Mouse (Mus musculus) ZHBTc4 (cell line): Measurements from ENCODE around the gene Hist1h2ad.
"Not testable (repeated sequence)": the region's sequence is repeated elsewhere in the genome, so short reads cannot be mapped to it uniquely, and the experiment has no call there.

Source experiments
- DNase-seq: peaks from one replicate; pipeline ENCODE4 v3.0.0-alpha.2; 2011; ENCODE audit warnings: low read depth, low spot score

The Hist1h2ad gene

DNA sequence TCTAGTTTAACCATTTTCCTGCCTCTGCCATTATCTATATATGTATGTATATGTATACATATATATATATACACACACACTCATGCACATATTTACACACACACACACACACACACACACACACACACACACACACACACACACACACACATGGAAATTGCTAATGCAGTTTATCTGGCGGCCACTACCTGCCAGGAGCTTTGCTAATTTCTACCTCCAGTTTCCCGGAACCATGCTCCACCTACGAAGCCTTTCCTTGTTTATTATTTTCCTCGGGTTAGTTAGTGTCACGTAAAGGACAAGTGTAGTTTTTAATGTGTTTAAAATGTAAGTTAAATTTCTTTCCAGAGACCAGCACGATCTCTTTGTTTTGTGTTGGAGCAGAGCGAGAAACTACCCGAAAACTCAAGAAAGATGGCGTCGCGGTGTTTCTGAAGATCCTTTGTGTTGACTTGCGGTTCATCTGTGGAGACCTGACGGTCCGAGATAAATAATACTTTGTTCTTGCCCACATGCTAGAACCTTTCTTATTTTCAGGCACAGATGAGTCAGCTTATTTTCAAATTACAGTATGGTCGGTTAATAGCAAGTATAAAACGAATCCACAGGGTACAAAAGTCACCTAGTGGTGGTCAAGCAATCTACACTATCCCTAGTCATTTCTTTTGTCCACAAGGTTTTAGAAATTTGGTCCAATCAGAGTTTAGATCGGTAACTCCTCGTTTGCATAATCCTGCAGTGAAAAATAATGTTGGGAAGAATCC lies 11.3 kb upstream of the Hist1h2ad start:
- DNase-seq, result peak; percentile 84

DNA sequence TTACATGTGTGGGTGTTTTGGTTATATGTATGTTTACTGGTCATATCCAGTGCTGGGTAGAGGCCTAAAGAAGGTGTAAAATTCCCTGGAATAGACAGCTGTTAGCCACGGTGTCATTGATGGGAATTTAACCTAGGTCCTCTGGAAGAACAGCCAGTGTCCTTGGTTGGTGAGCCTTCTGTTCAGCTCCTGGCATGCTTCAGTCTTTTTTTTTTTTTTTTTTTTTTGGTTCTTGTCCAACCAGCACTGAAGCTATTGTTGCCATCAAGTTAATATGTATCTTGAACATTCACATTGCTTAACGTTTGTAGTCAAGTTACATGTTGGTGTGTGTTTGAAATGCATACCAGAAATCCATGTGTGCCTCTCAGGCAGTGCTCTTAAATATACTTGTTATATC lies 9.7 kb upstream of the Hist1h2ad start:
- no peak for DNase-seq

DNA sequence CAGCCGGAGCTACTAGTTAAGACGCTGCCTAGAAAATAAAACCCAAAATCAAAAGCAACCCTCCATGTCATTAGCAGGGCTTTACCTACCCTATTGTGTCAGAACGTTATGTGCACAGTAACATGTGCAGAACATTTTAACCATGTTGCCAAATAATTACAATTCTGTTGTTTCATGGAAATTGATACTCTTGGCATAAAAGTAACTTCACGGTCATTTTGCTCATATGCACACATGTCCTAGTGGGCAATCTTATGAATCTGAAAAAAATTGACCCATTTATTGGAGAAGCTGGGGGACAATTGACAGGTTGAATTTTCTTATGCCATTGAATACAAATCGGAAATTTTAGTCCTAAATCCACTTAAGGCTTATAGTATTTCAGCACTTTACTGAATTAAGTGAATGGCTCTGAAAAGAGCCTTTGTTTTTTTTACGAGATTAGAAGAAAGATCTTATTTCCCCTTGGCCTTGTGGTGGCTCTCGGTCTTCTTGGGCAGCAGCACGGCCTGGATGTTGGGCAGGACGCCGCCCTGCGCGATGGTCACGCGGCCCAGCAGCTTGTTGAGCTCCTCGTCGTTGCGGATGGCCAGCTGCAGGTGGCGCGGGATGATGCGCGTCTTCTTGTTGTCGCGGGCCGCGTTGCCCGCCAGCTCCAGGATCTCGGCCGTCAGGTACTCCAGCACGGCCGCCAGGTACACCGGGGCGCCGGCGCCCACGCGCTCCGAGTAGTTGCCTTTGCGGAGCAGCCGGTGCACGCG lies 3.7 kb upstream of the Hist1h2ad start:
- peak; percentile 40 for DNase-seq

DNA sequence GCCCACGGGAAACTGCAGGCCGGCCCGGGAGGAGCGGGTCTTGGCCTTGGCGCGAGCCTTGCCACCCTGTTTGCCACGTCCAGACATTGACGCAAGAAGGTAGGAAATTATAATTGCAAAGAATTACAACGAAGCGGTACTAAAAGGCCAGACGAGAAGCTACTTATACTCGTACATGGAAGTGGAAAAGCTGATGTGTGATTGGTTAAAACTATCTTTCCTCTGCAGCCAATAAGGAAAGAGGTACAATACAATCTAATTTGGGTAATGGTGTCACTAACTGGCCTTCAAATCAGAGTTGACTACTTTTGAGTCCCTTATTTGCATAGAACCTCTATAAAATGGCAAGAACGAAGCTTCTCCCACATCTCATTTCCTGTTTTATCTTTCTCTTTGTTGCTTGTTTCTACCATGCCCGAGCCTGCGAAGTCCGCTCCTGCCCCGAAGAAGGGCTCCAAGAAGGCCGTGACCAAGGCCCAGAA lies 3.1 kb upstream of the Hist1h2ad start, which contains the start of the genes Hist1h2ae and Hist1h2bg:
TSS of gene Hist1h2ae (minus strand) at position 199 of the 482 bp plus-strand sequence.
TSS of gene Hist1h2bg (plus strand) at position 375 of the 482 bp plus-strand sequence.
- DNase-seq, result peak; percentile 94

DNA sequence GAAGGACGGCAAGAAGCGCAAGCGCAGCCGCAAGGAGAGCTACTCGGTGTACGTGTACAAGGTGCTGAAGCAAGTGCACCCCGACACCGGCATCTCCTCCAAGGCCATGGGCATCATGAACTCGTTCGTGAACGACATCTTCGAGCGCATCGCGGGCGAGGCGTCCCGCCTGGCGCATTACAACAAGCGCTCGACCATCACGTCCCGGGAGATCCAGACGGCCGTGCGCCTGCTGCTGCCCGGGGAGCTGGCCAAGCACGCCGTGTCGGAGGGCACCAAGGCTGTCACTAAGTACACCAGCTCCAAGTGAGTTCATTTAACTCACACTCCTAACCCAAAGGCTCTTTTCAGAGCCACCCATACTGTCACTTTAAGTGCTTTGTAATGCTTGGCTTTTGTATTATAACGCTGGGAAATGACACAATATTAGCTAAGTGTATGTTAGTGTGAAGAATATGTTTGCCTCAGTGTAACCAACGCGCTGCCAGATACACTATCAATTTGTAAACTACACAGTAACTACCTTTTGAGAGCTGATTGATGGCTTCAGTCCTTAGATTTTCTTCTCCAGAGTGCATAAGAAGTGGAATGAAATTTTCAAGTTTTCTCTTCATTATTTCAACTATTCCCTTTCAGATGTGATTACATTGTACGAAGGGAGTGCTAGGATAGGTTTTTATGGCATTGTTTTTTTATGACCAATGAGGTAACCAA lies 2.5 kb upstream of the Hist1h2ad start:
- DNase-seq, result not testable (repeated sequence)

DNA sequence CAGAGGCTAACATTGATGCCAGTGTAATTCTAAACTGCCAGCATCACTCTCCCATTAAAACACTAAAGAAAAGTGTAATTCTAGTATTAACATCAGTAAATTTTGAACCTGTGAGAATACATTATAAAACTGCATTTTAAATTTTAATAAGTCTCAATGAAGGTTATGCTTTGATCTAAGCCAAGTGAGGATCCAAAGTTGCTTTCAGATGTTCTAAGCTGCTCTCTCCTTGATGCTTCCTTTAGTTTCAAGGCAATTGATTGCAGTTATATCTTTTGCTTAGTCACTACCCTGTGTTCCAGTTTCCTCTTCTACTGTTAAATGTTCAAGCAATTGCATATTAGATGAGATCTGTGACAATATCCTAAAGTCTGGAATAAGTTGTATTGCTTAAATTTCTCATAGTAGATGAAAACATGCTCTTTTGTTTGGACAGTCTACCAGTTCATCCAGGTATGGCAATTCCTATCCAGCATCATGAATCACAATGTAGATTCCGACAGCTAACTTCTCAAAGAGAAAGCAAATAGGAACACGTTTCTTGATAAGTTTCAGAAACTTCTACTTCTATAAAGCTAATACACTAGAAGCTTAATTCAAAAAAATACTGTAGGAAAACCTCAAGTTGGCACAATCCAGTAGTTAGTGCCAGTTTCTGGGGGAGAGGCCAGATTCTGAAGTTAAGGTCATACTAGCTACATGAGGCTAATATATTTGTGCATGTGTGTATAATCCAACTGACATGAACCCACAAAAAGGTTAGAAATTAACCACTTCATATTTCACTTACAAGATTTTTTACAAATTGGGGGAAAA lies 1.8 kb upstream of the Hist1h2ad start:
- peak; percentile 56 for DNase-seq

DNA sequence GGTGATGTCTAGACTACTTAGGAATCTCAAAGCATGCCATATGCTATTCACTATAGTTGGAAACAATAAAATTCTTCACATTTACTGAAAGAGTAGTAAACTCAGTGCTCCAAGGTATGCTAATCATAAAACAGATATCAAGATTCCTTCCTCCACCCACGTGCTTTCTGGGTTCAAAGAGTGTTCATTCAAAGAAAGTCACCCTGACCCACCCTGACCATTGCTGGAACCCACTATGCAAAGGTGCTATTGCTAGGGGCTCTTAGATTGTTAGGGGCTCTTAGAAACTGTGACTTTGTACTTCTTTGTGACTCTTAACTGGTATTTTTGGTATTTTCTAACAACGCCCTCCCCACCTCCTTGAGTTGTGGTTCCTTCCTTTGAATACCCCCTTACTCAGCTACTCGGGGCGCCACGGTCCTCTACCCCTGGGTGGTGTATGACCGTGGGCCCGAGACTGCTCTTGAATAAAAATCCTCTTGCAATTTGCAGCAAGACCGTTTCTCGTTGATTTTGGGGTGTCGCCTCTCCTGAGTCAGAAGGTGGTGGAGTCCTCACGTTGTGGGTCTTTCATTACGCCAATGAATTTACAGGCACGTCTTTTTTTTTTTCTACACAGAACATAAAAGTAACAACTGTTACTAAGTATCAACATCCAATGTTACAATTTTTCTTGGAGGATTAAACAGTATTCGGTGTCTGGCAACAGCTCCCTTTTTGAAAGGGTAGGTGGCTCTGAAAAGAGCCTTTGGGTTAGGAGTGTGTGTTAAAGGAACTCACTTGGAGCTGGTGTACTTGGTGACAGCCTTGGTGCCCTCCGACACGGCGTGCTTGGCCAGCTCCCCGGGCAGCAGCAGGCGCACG lies 915 bp upstream of the Hist1h2ad start:
- DNase-seq, result peak; percentile 43

DNA sequence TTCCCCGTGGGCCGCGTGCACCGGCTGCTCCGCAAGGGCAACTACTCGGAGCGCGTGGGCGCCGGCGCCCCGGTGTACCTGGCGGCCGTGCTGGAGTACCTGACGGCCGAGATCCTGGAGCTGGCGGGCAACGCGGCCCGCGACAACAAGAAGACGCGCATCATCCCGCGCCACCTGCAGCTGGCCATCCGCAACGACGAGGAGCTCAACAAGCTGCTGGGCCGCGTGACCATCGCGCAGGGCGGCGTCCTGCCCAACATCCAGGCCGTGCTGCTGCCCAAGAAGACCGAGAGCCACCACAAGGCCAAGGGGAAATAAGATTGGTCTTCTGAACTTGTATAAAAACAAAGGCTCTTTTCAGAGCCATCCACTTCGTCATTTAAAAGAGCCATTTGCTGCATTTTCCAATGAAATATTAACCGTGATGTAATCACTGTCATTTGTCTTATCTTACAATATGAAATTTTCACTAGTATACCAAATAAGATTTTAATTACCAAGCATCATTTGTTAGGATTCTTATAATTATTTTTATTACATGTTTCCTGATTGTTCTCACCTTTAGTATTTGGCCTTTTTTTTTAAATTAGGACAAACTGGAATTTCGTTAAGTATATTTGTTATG lies 477 bp downstream of the Hist1h2ad start:
- peak; percentile 61 for DNase-seq

DNA sequence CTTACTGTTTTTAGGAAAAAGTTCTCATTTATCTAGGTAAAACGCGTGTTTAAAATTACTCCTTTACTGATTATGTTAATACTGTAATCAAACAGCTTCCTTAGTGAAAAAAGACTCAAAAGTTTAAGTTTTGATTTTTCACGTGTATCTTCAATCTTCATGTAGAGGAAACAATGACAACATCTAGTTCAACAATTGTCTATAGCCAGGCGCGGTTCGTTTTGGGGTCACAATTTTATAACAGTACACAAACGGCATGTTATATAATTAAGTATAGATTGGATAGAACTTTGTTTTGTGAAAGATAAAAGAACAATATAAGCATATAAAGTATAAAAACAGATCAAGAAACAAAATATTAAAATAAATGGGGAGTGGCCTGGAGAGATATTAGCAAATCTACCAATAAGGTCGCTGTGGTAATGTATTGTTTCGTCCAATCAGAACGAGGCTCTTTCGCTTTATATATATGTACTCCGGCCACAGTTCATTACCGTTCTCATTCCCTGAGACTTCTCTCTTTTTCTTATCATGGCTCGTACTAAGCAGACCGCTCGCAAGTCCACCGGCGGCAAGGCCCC lies 1.2 kb downstream of the Hist1h2ad start, which contains the start of gene Hist1h3d:
TSS of gene Hist1h3d (plus strand) at position 493 of the 581 bp plus-strand sequence.
- peak; percentile 86 for DNase-seq

DNA sequence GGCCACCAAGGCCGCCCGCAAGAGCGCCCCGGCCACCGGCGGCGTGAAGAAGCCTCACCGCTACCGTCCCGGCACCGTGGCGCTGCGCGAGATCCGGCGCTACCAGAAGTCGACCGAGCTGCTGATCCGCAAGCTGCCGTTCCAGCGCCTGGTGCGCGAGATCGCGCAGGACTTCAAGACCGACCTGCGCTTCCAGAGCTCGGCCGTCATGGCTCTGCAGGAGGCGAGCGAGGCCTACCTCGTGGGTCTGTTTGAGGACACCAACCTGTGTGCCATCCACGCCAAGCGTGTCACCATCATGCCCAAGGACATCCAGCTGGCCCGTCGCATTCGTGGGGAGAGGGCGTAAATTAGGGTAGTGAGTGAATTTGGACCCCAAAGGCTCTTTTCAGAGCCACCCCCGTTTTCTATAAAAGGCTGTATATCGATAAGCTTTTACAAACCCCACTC lies 1.7 kb downstream of the Hist1h2ad start:
- peak; percentile 50 for DNase-seq

DNA sequence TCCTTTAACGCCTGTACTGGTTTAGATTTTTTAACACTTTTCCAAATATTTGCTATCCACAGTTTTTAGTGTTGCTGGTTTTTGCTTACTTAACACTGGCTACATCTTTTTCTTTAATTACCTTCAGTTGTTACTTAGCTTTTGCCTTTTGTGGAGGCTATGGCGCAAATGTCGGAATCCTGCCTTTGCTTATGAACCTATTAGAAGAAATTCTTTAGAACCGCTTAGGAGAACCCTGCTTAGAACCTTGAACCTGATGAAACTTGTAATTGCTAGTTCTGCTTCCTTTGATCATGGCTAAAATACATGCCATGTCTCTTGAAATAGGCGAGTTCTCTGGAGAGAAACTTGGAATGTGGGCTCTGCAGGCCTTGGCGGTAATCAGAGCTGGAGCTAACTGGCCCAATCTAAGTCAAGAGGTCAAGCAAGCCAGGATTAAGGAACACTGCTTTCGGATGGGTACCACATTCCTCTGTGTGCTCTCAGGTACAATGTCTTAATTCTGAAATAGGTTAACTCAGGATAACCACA lies 2.2 kb downstream of the Hist1h2ad start:
- DNase-seq, result peak; percentile 87

DNA sequence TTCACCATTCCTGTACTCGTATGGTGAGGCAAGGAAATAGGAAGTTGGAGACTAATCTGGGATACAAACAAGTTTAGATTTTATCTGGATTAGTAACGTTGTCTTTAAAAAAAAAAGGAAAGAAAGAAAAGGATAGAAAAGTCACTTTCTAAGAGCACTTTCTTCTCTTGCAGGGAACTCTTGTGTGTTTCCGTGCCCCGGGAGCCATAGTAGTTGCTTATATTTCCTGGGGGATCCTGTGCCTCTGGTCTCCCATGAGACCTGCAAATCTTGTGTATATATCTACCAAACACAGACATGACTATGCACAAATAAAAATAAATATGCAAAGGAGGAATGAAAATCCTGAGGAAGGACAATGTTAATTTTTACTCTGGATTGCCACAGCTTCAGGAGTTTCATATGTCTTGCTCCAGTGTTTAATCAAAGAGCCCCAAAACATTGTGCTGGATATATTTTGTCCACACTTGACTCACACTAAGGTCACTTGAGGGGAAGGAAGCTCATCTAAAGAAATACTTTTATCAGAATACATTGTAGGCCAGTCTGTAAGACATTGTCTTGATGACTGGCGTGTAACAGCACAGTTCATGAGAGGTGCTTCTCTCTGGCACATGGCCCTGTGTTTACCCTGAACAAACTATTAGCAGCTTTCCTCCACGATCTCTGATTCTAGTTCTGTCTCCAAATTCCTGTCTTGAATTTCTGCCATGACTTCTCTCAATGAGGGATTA lies 2.9 kb downstream of the Hist1h2ad start:
- peak; percentile 37 for DNase-seq

DNA sequence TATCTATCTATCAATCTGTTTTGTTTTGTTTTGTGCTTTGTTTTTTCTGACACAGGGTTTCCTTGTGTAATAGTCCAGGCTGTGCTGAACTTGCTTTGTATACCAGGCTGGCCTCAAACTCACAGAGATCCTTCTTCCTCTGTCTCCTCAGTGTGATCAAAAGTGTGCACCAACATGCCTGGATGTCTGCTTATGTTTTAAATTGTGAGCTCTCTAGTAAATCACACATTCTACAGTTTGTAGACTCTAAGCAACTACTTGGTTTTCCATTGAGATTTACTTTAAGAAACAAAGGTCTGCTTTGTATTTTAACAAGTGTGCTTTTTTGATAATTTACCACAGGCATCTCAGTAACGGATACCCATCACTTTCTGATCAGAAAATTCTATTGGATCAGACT lies 3.7 kb downstream of the Hist1h2ad start:
- no peak for DNase-seq

DNA sequence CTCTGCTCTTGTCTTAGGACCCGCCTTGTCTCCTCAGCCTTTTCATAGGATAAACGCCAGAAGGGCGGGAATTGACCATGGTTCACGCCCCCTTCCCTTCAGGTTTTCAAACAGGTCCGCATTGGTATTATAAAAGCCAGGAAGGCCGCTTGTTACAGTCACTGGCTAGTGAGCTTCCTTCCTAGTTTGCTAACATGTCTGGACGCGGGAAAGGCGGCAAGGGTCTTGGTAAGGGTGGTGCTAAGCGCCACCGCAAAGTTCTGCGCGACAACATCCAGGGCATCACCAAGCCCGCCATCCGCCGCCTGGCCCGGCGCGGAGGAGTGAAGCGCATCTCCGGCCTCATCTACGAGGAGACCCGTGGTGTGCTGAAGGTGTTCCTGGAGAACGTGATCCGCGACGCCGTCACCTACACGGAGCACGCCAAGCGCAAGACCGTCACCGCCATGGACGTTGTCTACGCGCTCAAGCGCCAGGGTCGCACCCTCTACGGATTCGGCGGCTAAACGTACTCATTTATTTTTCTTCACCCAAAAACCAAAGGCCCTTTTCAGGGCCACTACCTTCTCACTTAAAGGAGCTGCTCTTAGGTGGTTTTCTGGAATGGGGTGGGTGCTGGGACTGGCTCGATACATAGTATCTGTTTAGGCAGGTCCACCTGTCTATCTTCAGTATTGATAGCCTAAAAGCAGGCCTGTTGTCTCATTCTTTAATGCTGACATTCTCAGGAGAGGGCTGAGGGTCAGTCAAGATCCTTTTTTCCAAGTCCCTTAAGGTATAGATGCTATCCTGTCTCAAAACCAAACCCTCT lies 7.4 kb downstream of the Hist1h2ad start, which contains the start of gene Hist1h4d:
TSS of gene Hist1h4d (plus strand) at position 191 of the 811 bp plus-strand sequence.
- peak; percentile 97 for DNase-seq

DNA sequence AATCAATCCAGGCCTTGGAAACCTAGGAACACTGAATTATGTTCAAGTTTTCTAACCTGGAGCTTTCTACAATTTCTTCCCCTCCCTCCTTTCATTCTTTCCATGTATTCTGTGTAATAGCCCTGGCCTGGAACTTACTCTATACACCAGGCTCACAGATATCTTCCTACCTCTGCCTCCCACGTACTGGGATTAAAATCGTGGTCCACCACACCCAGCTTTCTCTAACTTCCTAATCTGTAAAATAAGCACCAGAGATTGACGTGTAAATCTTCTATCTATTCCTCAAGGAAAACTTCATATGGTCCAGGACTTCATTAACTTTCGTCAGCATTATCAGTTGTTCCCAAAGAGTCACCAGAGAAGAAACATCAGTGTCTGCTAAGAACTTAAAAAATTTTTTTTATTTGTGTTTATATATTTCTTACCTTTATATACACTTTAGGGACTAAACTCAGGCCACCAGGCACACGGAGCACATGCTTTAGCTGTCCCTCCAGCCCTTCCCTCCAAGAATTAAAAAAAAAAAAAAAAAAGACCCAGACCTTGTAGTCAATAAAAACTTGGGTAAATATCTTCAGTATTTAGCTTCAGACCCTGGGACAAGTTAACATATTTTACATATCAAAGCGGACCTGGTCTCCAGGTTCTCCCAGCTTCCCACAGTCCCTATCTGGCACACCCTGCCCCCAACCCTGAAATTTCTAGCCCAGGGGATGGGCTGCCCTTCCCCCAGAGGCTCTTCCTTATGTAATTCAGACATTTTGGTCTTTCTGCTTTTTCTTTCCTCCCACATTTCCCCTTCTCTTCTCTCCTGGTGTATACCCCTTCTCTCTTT lies 8.3 kb downstream of the Hist1h2ad start:
- DNase-seq, result peak; percentile 88

DNA sequence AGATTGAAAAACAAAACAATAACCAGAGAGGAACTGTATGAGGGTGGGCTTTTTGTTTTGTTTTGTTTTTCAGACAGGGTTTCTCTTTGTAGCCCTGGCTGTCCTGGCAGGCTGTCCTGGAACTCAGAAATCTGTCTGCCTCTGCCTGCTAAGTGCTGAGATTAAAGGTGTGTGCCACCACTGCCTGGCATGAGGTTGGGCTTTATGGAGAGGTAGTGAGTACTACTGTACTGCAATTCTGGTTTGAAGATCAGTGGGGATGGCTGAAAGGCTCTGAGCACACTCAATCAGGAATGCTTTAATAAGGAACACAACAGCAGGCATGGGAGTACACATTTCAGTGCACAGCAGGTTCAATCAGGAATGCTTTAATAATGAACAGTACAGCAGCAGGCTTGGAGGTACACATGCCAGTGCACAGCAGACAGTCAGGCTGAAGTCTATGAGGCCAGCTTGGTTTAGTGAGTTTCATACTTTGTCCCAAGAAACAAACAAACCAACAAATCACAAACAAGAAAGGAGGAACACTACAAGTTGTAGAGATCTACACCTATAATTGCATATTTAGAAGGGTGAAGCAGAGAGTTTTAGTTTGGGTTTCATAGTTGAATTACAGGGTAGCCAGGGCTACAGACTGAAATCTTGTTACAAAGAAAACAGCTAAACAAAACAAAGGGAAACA lies 9.3 kb downstream of the Hist1h2ad start:
- no peak for DNase-seq
